Mouse (Mus musculus): Measurements from ENCODE around the gene Cic.

GRCm38 (mm10) chr7:25272445-25273258, 5.1 kb downstream of the Cic start:
- TF ChIP-seq POLR2A (IDR thresholded peaks at IDR 0.05; ENCODE audit: insufficient read depth, low read length) = no peak
- TF ChIP-seq EP300 (IDR thresholded peaks at IDR 0.05; ENCODE audit: insufficient read depth, low read depth, low read length) = no peak
- no peak for TF ChIP-seq CTCF (IDR thresholded peaks at IDR 0.05; ENCODE audit: low read depth, low read length)
